Mouse (Mus musculus): Measurements from ENCODE around the gene Egfr. TPM values are rescaled to one million over a fixed set of nuclear protein-coding genes. Genes with fewer than 3 reads are reported as not detected.

The Egfr gene
- polyA plus RNA-seq (2016; fragmentation: Nextera tagmentation; extraction: Ambion mirVana), result 6.7 and 8.1 TPM in 2 replicates

DNA sequence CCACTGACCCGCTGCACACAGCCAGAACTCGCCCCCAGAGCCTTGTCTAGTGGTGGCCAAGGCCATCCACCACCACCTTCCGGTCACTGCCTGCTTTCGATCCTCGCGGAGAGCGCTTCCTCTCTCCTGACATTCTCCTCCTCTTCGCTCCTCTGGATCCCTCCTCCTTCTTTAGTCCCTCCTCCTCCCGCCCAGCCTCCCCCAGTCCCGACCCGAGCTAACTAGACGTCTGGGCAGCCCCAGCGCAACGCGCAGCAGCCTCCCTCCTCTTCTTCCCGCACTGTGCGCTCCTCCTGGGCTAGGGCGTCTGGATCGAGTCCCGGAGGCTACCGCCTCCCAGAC, at the start of gene Egfr:
Gene Egfr (plus strand): TSS at position 197 of the 342 bp plus-strand sequence.
- Histone ChIP-seq H3K9me3 (replicated peaks) (no peaks in the 10 kb centered on the region), H3K36me3 (no peaks in the 10 kb centered on the region), H3K4me2 (replicated peaks) (peak within 1 kb of the TSS; percentile 97), H3K27ac (no peak within 1 kb of the TSS), H3K4me1 (peaks cover 7% of the 10 kb centered on the region; the same call in 1 of the 2 replicates), H3K4me3 (peak within 1 kb of the TSS; percentile 56), H3K27me3 (peaks cover 43% of the 10 kb centered on the region), H3K9ac (peak within 1 kb of the TSS; percentile 59)
- peak; percentile 85 for ATAC-seq (ENCODE audit: low FRiP score)
- 0% methylated on average over 19 of the region's 21 CpGs for WGBS

DNA sequence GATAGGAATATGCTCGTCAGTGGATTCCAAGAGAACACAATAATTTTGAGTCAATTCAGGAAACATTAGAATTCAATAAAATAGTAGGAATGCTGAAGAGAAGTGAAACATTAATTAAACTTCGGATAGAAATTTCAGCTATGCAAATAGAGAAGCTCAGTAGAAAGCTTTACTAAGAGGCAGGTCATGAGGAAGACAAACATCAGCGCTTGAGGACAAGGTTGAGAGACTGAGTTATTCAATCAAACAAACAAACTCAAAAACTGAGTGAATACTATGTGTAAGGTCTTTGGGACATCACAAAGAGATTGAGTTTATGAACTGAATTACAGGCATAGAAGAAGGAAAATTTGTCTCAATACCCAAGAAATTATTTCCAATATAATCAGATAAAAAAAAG, 48.8 kb upstream of the Egfr start:
- no peak for ATAC-seq (ENCODE audit: low FRiP score)
- Histone ChIP-seq H3K27ac (no peak overlapping the region), H3K9me3 (replicated peaks) (no peaks in the 10 kb centered on the region), H3K4me3 (no peak overlapping the region), H3K9ac (no peak overlapping the region), H3K4me2 (replicated peaks) (no peak overlapping the region), H3K4me1 (no peaks in the 10 kb centered on the region), H3K27me3 (no peaks in the 10 kb centered on the region), H3K36me3 (no peaks in the 10 kb centered on the region)
- 85% methylated on average over 3 of the region's 3 CpGs for WGBS

DNA sequence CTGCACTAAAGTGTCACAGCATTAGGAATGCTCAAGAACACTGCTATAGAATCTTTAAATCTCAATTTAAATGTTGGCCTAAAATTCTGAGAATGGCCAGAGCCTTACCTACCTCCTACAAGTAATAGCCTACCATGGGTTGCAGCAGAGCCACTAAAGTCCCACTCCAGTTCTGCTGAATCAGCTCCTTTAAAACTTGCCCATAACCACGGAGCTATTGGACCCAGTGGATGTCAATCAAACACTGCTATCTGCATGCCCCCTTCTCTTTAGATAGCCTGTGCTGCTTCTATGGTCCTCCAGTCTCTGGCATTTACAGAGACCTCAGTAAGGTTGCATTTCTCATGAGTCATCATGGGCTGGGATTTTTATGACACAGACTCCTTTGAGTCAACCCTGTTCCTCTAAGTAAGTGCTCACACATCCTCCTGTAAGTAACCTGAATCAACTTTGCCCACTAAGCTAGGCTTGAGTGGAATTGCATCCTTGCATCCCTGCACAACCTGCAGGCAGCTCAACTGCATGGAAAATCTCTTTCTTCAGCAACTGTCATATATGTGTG, 16.8 kb upstream of the Egfr start:
- Histone ChIP-seq H3K4me2 (replicated peaks) (no peak overlapping the region), H3K4me3 (no peak overlapping the region)

DNA sequence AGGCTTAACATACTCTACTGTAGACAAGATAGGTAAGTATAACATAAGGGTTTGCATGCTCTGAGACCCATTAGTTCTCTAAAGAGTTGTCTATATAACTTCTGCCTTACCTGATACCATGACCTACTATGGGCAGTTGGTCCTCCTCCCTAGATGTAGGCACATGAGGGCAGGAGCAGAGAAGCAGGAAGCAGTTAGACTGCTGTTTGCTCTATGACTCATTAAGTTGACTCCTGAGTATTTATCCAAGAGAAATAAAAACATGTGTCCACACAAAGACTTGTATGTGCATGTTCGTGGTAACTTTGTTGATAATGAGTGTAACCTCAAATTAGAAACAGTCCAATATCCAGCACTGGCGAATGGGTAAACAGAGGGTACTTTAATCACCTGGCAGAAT, 14.7 kb upstream of the Egfr start:
- WGBS, result 79% methylated on average over 2 of the region's 2 CpGs
- no peaks in the 10 kb centered on the region for H3K36me3 ChIP-seq
- H3K4me1 ChIP-seq, result peaks cover 3% of the 10 kb centered on the region; the same call in 1 of the 2 replicates
- no peak overlapping the region for H3K9ac ChIP-seq
- H3K27ac ChIP-seq, result no peak overlapping the region
- no peak for ATAC-seq (ENCODE audit: low FRiP score)
- H3K4me3 ChIP-seq, result no peak overlapping the region
- H3K4me2 ChIP-seq (replicated peaks), result no peak overlapping the region
- H3K9me3 ChIP-seq (replicated peaks), result no peaks in the 10 kb centered on the region
- H3K27me3 ChIP-seq, result no peaks in the 10 kb centered on the region

More for the DNA sequence above, 16.8 kb upstream of the Egfr start:
- Histone ChIP-seq H3K27me3 (no peaks in the 10 kb centered on the region), H3K27ac (no peak overlapping the region), H3K9me3 (replicated peaks) (no peaks in the 10 kb centered on the region), H3K9ac (no peak overlapping the region), H3K4me1 (no peaks in the 10 kb centered on the region), H3K36me3 (no peaks in the 10 kb centered on the region)
- WGBS, result 43% methylated on average over 1 of the region's 1 CpGs
- no peak for ATAC-seq (ENCODE audit: low FRiP score)

DNA sequence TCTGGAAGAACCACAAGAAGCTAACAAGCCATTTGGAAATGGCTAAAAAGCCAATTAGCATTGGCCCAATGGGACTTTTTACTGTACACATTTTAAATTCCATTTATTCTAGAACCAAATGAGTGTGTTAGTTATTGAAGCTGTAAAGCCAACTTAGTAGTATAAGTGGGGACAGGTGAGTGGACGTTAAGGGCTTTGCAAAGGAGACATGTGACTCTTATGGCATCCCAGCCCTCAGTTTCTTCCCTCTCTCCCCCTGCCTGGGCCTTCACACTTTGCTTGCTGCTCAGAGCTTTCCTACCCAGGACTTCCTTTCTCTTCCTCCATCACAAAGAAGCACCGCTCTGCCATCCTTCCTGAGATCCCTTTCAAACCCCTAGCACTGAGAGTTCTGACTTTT, 13.3 kb upstream of the Egfr start:
- Histone ChIP-seq H3K27me3 (no peaks in the 10 kb centered on the region), H3K36me3 (no peaks in the 10 kb centered on the region), H3K4me1 (peaks cover 3% of the 10 kb centered on the region; the same call in 1 of the 2 replicates), H3K4me3 (no peak overlapping the region), H3K4me2 (replicated peaks) (no peak overlapping the region), H3K27ac (no peak overlapping the region), H3K9ac (no peak overlapping the region), H3K9me3 (replicated peaks) (no peaks in the 10 kb centered on the region)
- 86% methylated on average over 2 of the region's 2 CpGs for WGBS
- ATAC-seq (ENCODE audit: low FRiP score), result no peak

DNA sequence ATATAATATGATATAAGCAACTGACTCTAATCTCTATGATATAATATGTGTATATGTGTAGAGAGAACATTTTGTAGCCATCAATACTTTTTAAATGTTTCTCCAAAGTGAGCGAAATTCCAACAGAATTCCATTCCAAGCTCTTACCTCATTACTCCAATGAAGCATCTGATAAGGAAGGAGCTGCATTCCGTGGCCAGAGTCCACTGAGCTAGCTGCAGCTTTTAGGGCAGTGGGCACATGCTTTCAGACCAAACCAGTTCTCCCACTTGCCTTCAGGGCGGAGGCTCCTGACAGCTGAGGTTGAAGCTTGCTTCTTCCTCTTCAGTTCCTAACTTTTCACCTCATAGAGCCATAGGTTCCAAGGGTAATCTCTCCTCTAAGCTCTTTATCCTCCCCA, 12.8 kb upstream of the Egfr start:
- Histone ChIP-seq H3K4me3 (no peak overlapping the region), H3K27me3 (no peaks in the 10 kb centered on the region), H3K4me1 (peaks cover 3% of the 10 kb centered on the region; the same call in 1 of the 2 replicates), H3K9ac (no peak overlapping the region), H3K36me3 (no peaks in the 10 kb centered on the region), H3K27ac (no peak overlapping the region), H3K4me2 (replicated peaks) (no peak overlapping the region), H3K9me3 (replicated peaks) (no peaks in the 10 kb centered on the region)
- no peak for ATAC-seq (ENCODE audit: low FRiP score)
- WGBS, result 66% methylated on average over 3 of the region's 3 CpGs

DNA sequence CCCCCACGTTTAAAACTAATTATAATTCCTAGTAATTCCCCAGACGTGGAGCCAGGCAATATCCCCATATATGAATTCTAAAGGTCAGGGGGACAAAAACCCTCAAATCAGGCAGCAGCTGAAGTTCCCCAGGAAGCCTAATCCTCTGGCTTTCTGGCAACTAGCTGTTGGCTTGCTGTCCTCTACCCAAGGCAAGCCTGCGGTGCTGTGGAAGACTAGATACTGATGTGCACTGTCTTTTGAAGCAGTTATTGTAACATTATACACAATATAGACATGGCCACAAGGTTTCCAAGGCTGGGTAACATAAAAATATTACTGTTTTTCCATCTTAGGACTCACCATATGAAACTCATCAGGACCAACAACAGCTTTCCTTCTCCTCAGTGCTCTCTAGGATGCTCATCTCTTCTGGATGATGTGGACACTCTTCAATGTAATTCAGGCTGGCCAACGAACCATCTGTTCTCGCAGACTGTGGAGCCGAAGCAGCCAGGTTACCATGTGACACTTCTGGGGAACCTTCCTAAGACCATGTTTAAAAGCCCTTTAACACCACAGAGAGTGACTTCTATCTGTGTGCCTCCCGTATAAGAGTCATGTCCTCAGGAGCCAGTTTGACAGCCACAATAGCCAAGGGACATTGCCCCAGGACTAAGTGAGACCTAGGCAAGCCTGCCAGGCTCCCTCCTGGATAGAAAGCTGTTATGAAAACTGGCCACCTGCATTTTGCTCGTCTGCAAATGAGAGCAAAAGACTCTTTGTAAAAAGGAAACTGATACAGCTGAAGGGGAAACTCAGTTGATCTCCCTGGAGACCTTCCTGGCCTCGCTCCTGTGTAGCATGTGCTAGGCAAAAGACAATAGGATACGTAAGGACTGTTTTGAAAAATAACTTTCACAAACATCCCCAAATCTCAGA, 11.1 kb upstream of the Egfr start:
- ATAC-seq (ENCODE audit: low FRiP score), result no peak
- 72% methylated on average over 10 of the region's 10 CpGs for WGBS
- Histone ChIP-seq H3K9ac (no peak overlapping the region), H3K27ac (no peak overlapping the region), H3K27me3 (no peaks in the 10 kb centered on the region), H3K4me1 (peaks cover 3% of the 10 kb centered on the region; the same call in 1 of the 2 replicates), H3K36me3 (no peaks in the 10 kb centered on the region), H3K4me2 (replicated peaks) (no peak overlapping the region), H3K4me3 (no peak overlapping the region), H3K9me3 (replicated peaks) (no peaks in the 10 kb centered on the region)

DNA sequence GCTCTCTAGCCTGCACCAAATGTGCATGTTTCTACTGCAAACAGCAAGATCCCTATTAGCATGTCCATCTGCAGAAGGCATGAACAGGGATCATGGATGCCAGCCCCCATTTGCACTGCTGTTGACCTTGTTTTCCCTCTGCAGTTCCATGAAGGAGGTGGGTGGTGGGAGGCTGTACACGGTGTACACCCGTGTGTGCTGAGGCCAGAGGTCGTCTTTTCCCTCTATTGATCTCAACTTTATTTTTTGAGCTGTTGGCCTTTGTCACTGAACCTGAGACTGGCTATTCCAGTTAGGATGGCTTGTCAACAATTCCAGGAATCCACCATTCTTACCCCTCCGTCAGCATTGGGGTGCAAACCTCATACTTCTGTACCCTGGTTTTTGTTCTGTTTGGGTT, 9.8 kb upstream of the Egfr start:
- Histone ChIP-seq H3K9me3 (replicated peaks) (no peaks in the 10 kb centered on the region), H3K27me3 (no peaks in the 10 kb centered on the region), H3K4me2 (replicated peaks) (no peak overlapping the region), H3K36me3 (no peaks in the 10 kb centered on the region), H3K4me1 (peaks cover 3% of the 10 kb centered on the region; the same call in 1 of the 2 replicates), H3K4me3 (no peak overlapping the region), H3K27ac (no peak overlapping the region), H3K9ac (no peak overlapping the region)
- 68% methylated on average over 4 of the region's 4 CpGs for WGBS
- ATAC-seq (ENCODE audit: low FRiP score), result no peak

DNA sequence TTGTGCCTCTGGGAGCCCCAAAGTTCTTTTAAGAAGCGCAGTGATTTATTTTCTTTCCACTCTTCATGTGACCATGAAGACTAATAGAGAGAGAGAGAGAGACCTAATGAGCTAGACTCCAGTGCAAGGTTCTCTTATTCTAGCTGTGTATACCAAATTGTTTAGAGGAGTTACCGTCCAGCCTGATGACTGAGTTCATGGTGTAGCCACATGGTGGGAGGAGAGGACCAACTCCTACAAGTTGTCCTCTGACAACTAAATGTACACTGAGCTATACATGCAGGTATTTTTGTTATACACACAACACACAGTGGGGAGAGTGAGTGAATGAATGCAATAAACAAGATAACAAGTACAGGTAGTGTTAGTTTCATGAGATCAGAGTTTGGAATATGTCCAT, 9.2 kb upstream of the Egfr start:
- peaks cover 3% of the 10 kb centered on the region; the same call in 1 of the 2 replicates for H3K4me1 ChIP-seq
- H3K4me2 ChIP-seq (replicated peaks), result no peak overlapping the region
- no peak overlapping the region for H3K27ac ChIP-seq
- ATAC-seq (ENCODE audit: low FRiP score), result no peak
- H3K27me3 ChIP-seq, result no peaks in the 10 kb centered on the region
- no peak overlapping the region for H3K9ac ChIP-seq
- H3K36me3 ChIP-seq, result no peaks in the 10 kb centered on the region
- 93% methylated on average over 2 of the region's 2 CpGs for WGBS
- no peak overlapping the region for H3K4me3 ChIP-seq
- H3K9me3 ChIP-seq (replicated peaks), result no peaks in the 10 kb centered on the region

DNA sequence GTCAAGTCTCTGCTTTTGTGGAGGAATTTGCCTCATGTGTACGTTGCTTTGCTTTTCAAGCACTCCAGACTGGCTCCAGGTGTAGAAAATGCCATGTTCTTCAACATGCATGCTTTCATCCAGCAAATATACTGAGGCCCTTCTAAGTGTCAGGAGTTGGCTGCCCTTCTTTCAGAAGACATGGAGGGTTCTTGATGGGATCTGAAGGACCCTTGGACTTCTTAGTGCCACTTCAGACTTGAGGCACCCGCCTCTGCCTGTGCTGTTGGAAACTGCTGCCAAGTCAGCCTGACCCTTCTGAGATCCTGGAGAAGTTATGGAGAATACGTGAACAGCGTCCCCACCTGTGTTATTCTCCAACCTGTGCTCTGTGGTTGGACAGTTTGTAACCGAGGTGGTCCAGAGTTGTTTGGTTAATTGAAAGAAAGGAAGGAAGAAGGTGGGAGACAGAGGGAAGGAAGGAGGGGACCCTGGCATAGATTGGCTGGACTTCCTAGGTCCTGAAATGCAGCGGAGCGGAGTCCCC, 483 bp upstream of the Egfr start:
- peak overlapping the region; percentile 59; the same call in 1 of the 2 replicates for H3K9ac ChIP-seq
- H3K4me3 ChIP-seq, result peak overlapping the region; percentile 56
- 45% methylated on average over 5 of the region's 7 CpGs for WGBS
- no peaks in the 10 kb centered on the region for H3K36me3 ChIP-seq
- peak overlapping the region; percentile 97 for H3K4me2 ChIP-seq (replicated peaks)
- ATAC-seq (ENCODE audit: low FRiP score), result peak; percentile 15; the same call in 1 of the 2 replicates
- peaks cover 7% of the 10 kb centered on the region; the same call in 1 of the 2 replicates for H3K4me1 ChIP-seq
- no peak overlapping the region for H3K27ac ChIP-seq
- H3K9me3 ChIP-seq (replicated peaks), result no peaks in the 10 kb centered on the region
- H3K27me3 ChIP-seq, result peaks cover 43% of the 10 kb centered on the region

DNA sequence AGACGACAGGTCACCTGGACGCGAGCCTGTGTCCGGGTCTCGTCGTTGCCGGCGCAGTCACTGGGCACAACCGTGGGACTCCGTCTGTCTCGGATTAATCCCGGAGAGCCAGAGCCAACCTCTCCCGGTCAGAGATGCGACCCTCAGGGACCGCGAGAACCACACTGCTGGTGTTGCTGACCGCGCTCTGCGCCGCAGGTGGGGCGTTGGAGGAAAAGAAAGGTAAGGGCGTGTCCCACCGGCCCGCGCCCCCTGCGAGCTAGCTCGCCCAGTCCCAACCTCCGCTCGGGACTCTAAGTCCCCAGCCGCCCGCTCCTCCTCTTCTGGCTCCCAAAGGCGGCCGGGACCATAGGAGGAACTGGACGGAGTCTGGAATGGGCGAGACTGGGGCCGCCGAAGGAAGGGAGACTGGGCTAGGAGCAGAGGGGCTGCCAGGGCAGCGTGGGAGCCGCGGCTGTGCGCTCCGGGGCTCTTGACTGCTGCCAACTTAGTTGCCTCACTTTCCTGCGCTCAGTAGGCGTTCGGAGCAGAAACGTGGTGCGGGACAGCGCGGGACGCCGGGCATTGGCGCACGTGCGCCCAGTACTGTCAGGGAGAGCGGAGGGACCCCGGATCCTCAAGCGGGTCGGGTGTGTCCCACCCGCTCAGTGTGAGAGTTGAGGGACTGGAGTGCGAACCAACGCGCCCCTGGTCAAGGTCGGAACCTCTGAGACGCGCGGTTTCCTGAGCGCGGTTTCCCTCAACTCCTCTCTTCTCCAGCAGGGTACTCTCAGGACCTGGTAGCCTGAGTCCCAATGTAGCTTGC, 548 bp downstream of the Egfr start:
- Histone ChIP-seq H3K4me3 (peak overlapping the region; percentile 56), H3K4me2 (replicated peaks) (peak overlapping the region; percentile 97), H3K36me3 (no peaks in the 10 kb centered on the region), H3K9ac (peak overlapping the region; percentile 59), H3K4me1 (peaks cover 7% of the 10 kb centered on the region; the same call in 1 of the 2 replicates), H3K27ac (no peak overlapping the region), H3K9me3 (replicated peaks) (no peaks in the 10 kb centered on the region), H3K27me3 (peaks cover 43% of the 10 kb centered on the region)
- ATAC-seq (ENCODE audit: low FRiP score), result peak; percentile 70
- 1% methylated on average over 68 of the region's 68 CpGs for WGBS

All from hindbrain, embryonic 12.5 days (tissue).